Mouse (Mus musculus): Measurements from ENCODE around the gene Qrich2.
"Not testable (repeated sequence)": the region's sequence is repeated elsewhere in the genome, so short reads cannot be mapped to it uniquely, and the experiment has no call there.

The Qrich2 gene

GRCm38 (mm10) chr11:116466141-116466540, at the start of gene Qrich2:
Qrich2 (minus strand) TSS chr11:116466241.
- no peak for DNase-seq

GRCm38 (mm10) chr11:116515330-116516020, 49.4 kb upstream of the Qrich2 start:
- peak; percentile 81 to 82 for DNase-seq

GRCm38 (mm10) chr11:116513531-116514038, 47.5 kb upstream of the Qrich2 start:
- no peak for DNase-seq

- no peak for DNase-seq
Observed at GRCm38 (mm10) chr11:116512987-116513386, 46.9 kb upstream of the Qrich2 start.

GRCm38 (mm10) chr11:116512154-116512553, 46.1 kb upstream of the Qrich2 start:
- DNase-seq = no peak

- no peak for DNase-seq
Observed at GRCm38 (mm10) chr11:116511301-116511868, 45.3 kb upstream of the Qrich2 start.

- no peak for DNase-seq
Observed at GRCm38 (mm10) chr11:116508689-116509088, 42.6 kb upstream of the Qrich2 start.

- peak in 1 of 2 experiments; percentile 59 for DNase-seq
Observed at GRCm38 (mm10) chr11:116506151-116506875, 40.3 kb upstream of the Qrich2 start.

- DNase-seq = no peak
Observed at GRCm38 (mm10) chr11:116505573-116505972, 39.5 kb upstream of the Qrich2 start.

GRCm38 (mm10) chr11:116504516-116504915, 38.5 kb upstream of the Qrich2 start:
- DNase-seq = peak; percentile 52 to 53

- DNase-seq = peak; percentile 67 to 85
Observed at GRCm38 (mm10) chr11:116501005-116501746, 35.1 kb upstream of the Qrich2 start.

- DNase-seq = no peak
Observed at GRCm38 (mm10) chr11:116499018-116499417, 33.0 kb upstream of the Qrich2 start.

- peak in 1 of 2 experiments; percentile 39 for DNase-seq
Observed at GRCm38 (mm10) chr11:116498596-116498995, 32.6 kb upstream of the Qrich2 start.

- DNase-seq = no peak
Observed at GRCm38 (mm10) chr11:116497313-116497712, 31.3 kb upstream of the Qrich2 start.

- DNase-seq = peak; percentile 70 to 79
Observed at GRCm38 (mm10) chr11:116494474-116495174, 28.6 kb upstream of the Qrich2 start.

GRCm38 (mm10) chr11:116493795-116494252, 27.8 kb upstream of the Qrich2 start, which contains the start of gene Prpsap1:
Prpsap1 (minus strand) TSS chr11:116494202.
- peak; percentile 56 to 61 for DNase-seq

- DNase-seq = no peak
Observed at GRCm38 (mm10) chr11:116493191-116493590, 27.1 kb upstream of the Qrich2 start.

GRCm38 (mm10) chr11:116492507-116492906, 26.5 kb upstream of the Qrich2 start:
- DNase-seq = not testable (repeated sequence)

GRCm38 (mm10) chr11:116491338-116491737, 25.3 kb upstream of the Qrich2 start:
- no peak for DNase-seq

- peak; percentile 93 to 94 for DNase-seq
Observed at GRCm38 (mm10) chr11:116490232-116491107, 24.4 kb upstream of the Qrich2 start.

- DNase-seq = no peak
Observed at GRCm38 (mm10) chr11:116489771-116490231, 23.8 kb upstream of the Qrich2 start.
